Mouse (Mus musculus) CH12.LX (cell line): ENCODE results near the gene Awat1. TPM values are rescaled to one million over a fixed set of nuclear protein-coding genes. Genes with fewer than 3 reads are reported as not detected.

Source experiments
- DNase-seq: peaks from one replicate; pipeline ENCODE4 v3.0.0-alpha.2; 2013; ENCODE audit errors: extremely low read depth
- H3K27ac ChIP-seq: 2 replicates; pipeline ENCODE4 v1.5.1; 2012; ENCODE audit warnings: low read depth, mild to moderate bottlenecking, control low read depth, moderate library complexity; ENCODE audit not compliant: insufficient read depth
- H3K27me3 ChIP-seq: replicated peaks from 2 replicates; pipeline ENCODE3; 2012; ENCODE audit warnings: inconsistent platforms
- H3K36me3 ChIP-seq, 2 experiments: replicated peaks in 1 of 2; 2 replicates each; pipeline versions ENCODE3 to v1.6.1; 2012; ENCODE audit warnings: inconsistent platforms in 1 of 2, low read length in 1 of 2, mild to moderate bottlenecking in 1 of 2, mixed read lengths in 1 of 2, moderate library complexity in 1 of 2; ENCODE audit not compliant: control insufficient read depth in 1 of 2, insufficient read depth in 1 of 2
- H3K4me1 ChIP-seq, 2 experiments: 2 replicates each; pipeline ENCODE4 v1.6.1; 2012; ENCODE audit warnings: inconsistent platforms in 1 of 2, moderate library complexity in 1 of 2; ENCODE audit not compliant: insufficient read depth in 2 of 2, control insufficient read depth in 1 of 2
- H3K4me2 ChIP-seq: 2 replicates; pipeline ENCODE4 v1.6.1; 2012; ENCODE audit warnings: low read depth, mild to moderate bottlenecking, control low read depth; ENCODE audit not compliant: poor library complexity, insufficient read depth, severe bottlenecking
- H3K4me3 ChIP-seq, 3 experiments: fragments of 150-350 bp in 1 of 3; sonication (generic) in 1 of 3; replicated peaks in 1 of 3; 2 replicates each; pipeline versions ENCODE3 to v1.5.1; 2011 to 2012; ENCODE audit warnings: low read depth in 2 of 3, low read length in 2 of 3, mild to moderate bottlenecking in 2 of 3, moderate library complexity in 2 of 3, control low read depth in 1 of 3, improper control_type of control experiment in 1 of 3, inconsistent platforms in 1 of 3, mixed read lengths in 1 of 3; ENCODE audit not compliant: poor library complexity in 1 of 3
- H3K79me2 ChIP-seq: replicated peaks from 2 replicates; pipeline ENCODE4 v1.6.1; 2012; ENCODE audit warnings: mild to moderate bottlenecking, moderate library complexity; ENCODE audit not compliant: control insufficient read depth, poor library complexity, insufficient read depth, severe bottlenecking; ENCODE audit errors: extremely low read depth
- H3K9ac ChIP-seq: 2 replicates; pipeline ENCODE4 v1.6.1; 2012; ENCODE audit warnings: low read depth, mild to moderate bottlenecking, control low read depth, moderate library complexity; ENCODE audit not compliant: insufficient read depth
- H3K9me3 ChIP-seq: replicated peaks from 2 replicates; pipeline ENCODE3; 2012; ENCODE audit warnings: low read length, inconsistent platforms, mixed read lengths
- BHLHE40 ChIP-seq: IDR thresholded peaks from 2 replicates; pipeline ENCODE4 v1.6.1; 2011; ENCODE audit warnings: mild to moderate bottlenecking, low read depth, low read length, improper control_type of control experiment
- CHD1 ChIP-seq: IDR thresholded peaks from 2 replicates; pipeline ENCODE4 v1.6.1; 2012; ENCODE audit warnings: low read depth, low read length, improper control_type of control experiment, inconsistent platforms
- CHD2 ChIP-seq: IDR thresholded peaks from 2 replicates; pipeline ENCODE4 v1.6.1; 2011; ENCODE audit warnings: low read length, improper control_type of control experiment
- CTCF ChIP-seq, 2 experiments: IDR thresholded peaks in 1 of 2; conservative IDR thresholded peaks in 1 of 2; 2 replicates each; pipeline ENCODE4 v1.5.1; 2011 to 2012; ENCODE audit warnings: low read depth in 2 of 2, low read length in 2 of 2, improper control_type of control experiment in 1 of 2, inconsistent platforms in 1 of 2, mild to moderate bottlenecking in 1 of 2, moderate library complexity in 1 of 2
- E2F4 ChIP-seq: IDR thresholded peaks from 2 replicates; pipeline ENCODE4 v1.6.1; 2011; ENCODE audit warnings: low read depth, low read length, improper control_type of control experiment; ENCODE audit not compliant: insufficient replicate concordance
- ELF1 ChIP-seq: IDR thresholded peaks from 2 replicates; pipeline ENCODE4 v1.6.1; 2014; ENCODE audit warnings: low read depth, mild to moderate bottlenecking, inconsistent platforms, low read length, improper control_type of control experiment
- EP300 ChIP-seq: IDR thresholded peaks from 2 replicates; pipeline ENCODE4 v1.6.1; 2011; ENCODE audit warnings: low read length, improper control_type of control experiment
- ETS1 ChIP-seq: conservative IDR thresholded peaks from 2 replicates; pipeline ENCODE4 v1.6.1; 2012; ENCODE audit warnings: low read depth, mild to moderate bottlenecking, inconsistent platforms, low read length, improper control_type of control experiment, moderate library complexity
- IRF4 ChIP-seq: IDR thresholded peaks from 2 replicates; pipeline ENCODE4 v1.6.1; 2014; ENCODE audit warnings: low read depth, mild to moderate bottlenecking, inconsistent platforms, low read length, improper control_type of control experiment
- JUN ChIP-seq: IDR thresholded peaks from 2 replicates; pipeline ENCODE4 v1.6.1; 2011; ENCODE audit warnings: low read depth, mild to moderate bottlenecking, low read length, improper control_type of control experiment, moderate library complexity; ENCODE audit not compliant: insufficient read depth
- KAT2A ChIP-seq: IDR thresholded peaks from 2 replicates; pipeline ENCODE4 v1.6.1; 2012; ENCODE audit warnings: low read length, improper control_type of control experiment, inconsistent platforms; ENCODE audit not compliant: insufficient replicate concordance
- MAFK ChIP-seq: IDR thresholded peaks from 2 replicates; pipeline ENCODE4 v1.6.1; 2011; ENCODE audit warnings: low read length, improper control_type of control experiment; ENCODE audit not compliant: insufficient replicate concordance
- MAX ChIP-seq: IDR thresholded peaks from 2 replicates; pipeline ENCODE4 v1.6.1; 2011; ENCODE audit warnings: low read length, improper control_type of control experiment
- MEF2A ChIP-seq: IDR thresholded peaks from 2 replicates; pipeline ENCODE4 v1.6.1; 2014; ENCODE audit warnings: low read depth, mild to moderate bottlenecking, inconsistent platforms, low read length, improper control_type of control experiment, borderline replicate concordance
- MXI1 ChIP-seq: IDR thresholded peaks from 2 replicates; pipeline ENCODE4 v1.6.1; 2011; ENCODE audit warnings: mild to moderate bottlenecking, low read depth, low read length, improper control_type of control experiment
- MYC ChIP-seq: IDR thresholded peaks from 2 replicates; pipeline ENCODE4 v1.6.1; 2011; ENCODE audit warnings: low read depth, mild to moderate bottlenecking, improper control_type of control experiment, low read length
- NELFE ChIP-seq: IDR thresholded peaks from 2 replicates; pipeline ENCODE4 v1.6.1; 2011; ENCODE audit warnings: low read depth, low read length, improper control_type of control experiment
- PAX5 ChIP-seq: IDR thresholded peaks from 2 replicates; pipeline ENCODE4 v1.6.1; 2012; ENCODE audit warnings: low read length, inconsistent platforms, mixed read lengths
- POLR2A ChIP-seq: IDR thresholded peaks from 2 replicates; pipeline ENCODE4 v1.6.1; 2011; ENCODE audit warnings: low read depth, mild to moderate bottlenecking, improper control_type of control experiment, low read length
- POLR2AphosphoS2 ChIP-seq: IDR thresholded peaks from 2 replicates; pipeline ENCODE4 v1.6.1; 2011; ENCODE audit warnings: low read depth, low read length, improper control_type of control experiment
- RAD21 ChIP-seq: IDR thresholded peaks from 2 replicates; pipeline ENCODE4 v1.6.1; 2011; ENCODE audit warnings: low read depth, mild to moderate bottlenecking, low read length, improper control_type of control experiment, moderate library complexity
- RCOR1 ChIP-seq: conservative IDR thresholded peaks from 2 replicates; pipeline ENCODE4 v1.6.1; 2012; ENCODE audit warnings: low read depth, mild to moderate bottlenecking, inconsistent platforms, low read length, improper control_type of control experiment
- SIN3A ChIP-seq: IDR thresholded peaks from 2 replicates; pipeline ENCODE4 v1.6.1; 2012; ENCODE audit warnings: low read length, improper control_type of control experiment, inconsistent platforms
- TBP ChIP-seq: conservative IDR thresholded peaks from 2 replicates; pipeline ENCODE4 v1.6.1; 2011; ENCODE audit warnings: low read depth, low read length, improper control_type of control experiment
- TCF12 ChIP-seq: IDR thresholded peaks from 2 replicates; pipeline ENCODE4 v1.6.1; 2014; ENCODE audit warnings: low read depth, mild to moderate bottlenecking, inconsistent platforms, low read length, improper control_type of control experiment
- USF1 ChIP-seq: IDR thresholded peaks from 2 replicates; pipeline ENCODE4 v1.6.1; 2014; ENCODE audit warnings: low read depth, mild to moderate bottlenecking, inconsistent platforms, low read length, improper control_type of control experiment
- USF2 ChIP-seq: conservative IDR thresholded peaks from 2 replicates; pipeline ENCODE4 v1.6.1; 2011; ENCODE audit warnings: low read depth, low read length, improper control_type of control experiment
- ZC3H11A ChIP-seq: IDR thresholded peaks from 2 replicates; pipeline ENCODE4 v1.6.1; 2012; ENCODE audit warnings: low read depth, mild to moderate bottlenecking, inconsistent platforms, low read length, improper control_type of control experiment
- ZKSCAN1 ChIP-seq: IDR thresholded peaks from 2 replicates; pipeline ENCODE4 v1.6.1; 2012; ENCODE audit warnings: low read depth, inconsistent platforms, low read length, improper control_type of control experiment, borderline replicate concordance
- dilution Hi-C: fragments of 300-500 bp; cut with MboI; formaldehyde crosslinking; loops from 2 replicates; pipeline ENCODE4 v1.14.3; 2020; ENCODE audit warnings: low sequenced_read_pairs; ENCODE audit not compliant: extremely low pct_unique_long_range_greater_than_20kb, extremely low pct_ligation_motif_present
- in situ Hi-C: fragments of 300-500 bp; cut with MboI; formaldehyde crosslinking; loops from 3 replicates; pipeline ENCODE4 v1.14.3; 2019; ENCODE audit warnings: low sequenced_read_pairs, low pct_ligation_motif_present, low pct_unique_long_range_greater_than_20kb, mixed read lengths
- polyA plus RNA-seq: library from polyadenylated mRNA; unstranded; fragments of >175 nt; gene quantifications from 2 replicates; pipeline ENCODE4 v1.2.1, GENCODE M21; 2012; ENCODE audit warnings: low read depth; ENCODE audit not compliant: insufficient read length
- total RNA-seq, 2 experiments: library from RNA; depleted of rRNA; stranded (reverse); fragments of 300-350 nt in 1 of 2; fragments of >200 nt in 1 of 2; gene quantifications; 2 replicates each; pipeline ENCODE4 v1.2.3; 2012 to 2014

The Awat1 gene
- total and polyA plus RNA-seq, 3 experiments: not detected

GRCm38 (mm10) chrX:100605314-100605713 lies 33.3 kb downstream of the Awat1 start, which contains the start of gene Arr3:
Gene Arr3, plus strand, starts transcription at chrX:100605497.
- dilution Hi-C loops: no loop called here
- Histone ChIP-seq H3K4me2 (no peak within 1 kb of the TSS), H3K4me1 (no peaks in the 10 kb centered on the region), H3K27ac (no peak within 1 kb of the TSS), H3K4me3 (no peak within 1 kb of the TSS), H3K27me3 (no peaks in the 10 kb centered on the region), H3K9ac (no peak within 1 kb of the TSS)
- no peak for DNase-seq
- TF ChIP-seq JUN (no peak), USF1 (no peak), TCF12 (no peak), PAX5 (no peak), E2F4 (no peak), CHD1 (no peak), TBP (no peak), ZC3H11A (no peak), EP300 (no peak), CTCF (conservative IDR thresholded peaks at IDR 0.05 in 1 of 2, IDR thresholded peaks at IDR 0.05 in 1 of 2; ENCODE audit: low read depth in 2 of 2, low read length in 2 of 2) (no peak), RCOR1 (no peak), ETS1 (no peak), CHD2 (no peak), KAT2A (no peak), MEF2A (no peak), USF2 (no peak), BHLHE40 (no peak), RAD21 (no peak), MYC (no peak), ZKSCAN1 (no peak)
- TF ChIP-seq, all 38 proteins: peak for 0
- Histone ChIP-seq H3K36me3 (no peaks in the 10 kb centered on the region), H3K79me2 (no peaks in the 10 kb centered on the region), H3K9me3 (no peaks in the 10 kb centered on the region)
- in situ Hi-C loops: no loop called here

- H3K27ac ChIP-seq: no peak overlapping the region
- in situ Hi-C loops: no loop called here
- no peaks in the 10 kb centered on the region for H3K79me2 ChIP-seq
- TF ChIP-seq IRF4 (no peak), POLR2AphosphoS2 (no peak), MYC (no peak), MAFK (no peak), CTCF (conservative IDR thresholded peaks at IDR 0.05 in 1 of 2, IDR thresholded peaks at IDR 0.05 in 1 of 2; ENCODE audit: low read depth in 2 of 2, low read length in 2 of 2) (no peak), JUN (no peak), PAX5 (no peak), ETS1 (no peak), EP300 (no peak), MAX (no peak), SIN3A (no peak), ZKSCAN1 (no peak), MXI1 (no peak), USF2 (no peak), E2F4 (no peak), ELF1 (no peak), POLR2A (no peak), NELFE (no peak)
- H3K36me3 ChIP-seq: peaks cover 8 to 23% of the 10 kb centered on the region in 2 experiments
- H3K4me1 ChIP-seq: peaks cover 0 to 18% of the 10 kb centered on the region in 2 experiments; a peak in 2 of 4 replicates
- H3K9ac ChIP-seq: no peak overlapping the region
- no peaks in the 10 kb centered on the region for H3K27me3 ChIP-seq
- H3K9me3 ChIP-seq: no peaks in the 10 kb centered on the region
- H3K4me3 ChIP-seq: no peak overlapping the region
- dilution Hi-C loops: no loop called here
- H3K4me2 ChIP-seq: no peak overlapping the region
- no peak for DNase-seq
These were observed 46.4 kb downstream of the Awat1 start for GRCm38 (mm10) chrX:100618488-100618887.
